Mouse (Mus musculus) neural tube, embryonic 13.5 days (tissue): Measurements from ENCODE around the gene Mcl1. TPM values are rescaled to one million over a fixed set of nuclear protein-coding genes. Genes with fewer than 3 reads are reported as not detected.
A peak's percentile ranks its signal among the peaks of the same experiment; 100 is the strongest.
"Not testable (repeated sequence)": the region's sequence is repeated elsewhere in the genome, so short reads cannot be mapped to it uniquely, and the experiment has no call there.

Experiments
- ATAC-seq: fragments of 200-750 bp; cut with Nextera tagmentation; 2 replicates; pipeline ENCODE4 v1.8.0; 2017; ENCODE audit warnings: low read depth, mild to moderate bottlenecking, moderate TSS enrichment, moderate library complexity
- H3K27ac ChIP-seq: fragments of 300-500 bp; sonication (generic); replicated peaks from 2 replicates; pipeline ENCODE4 v1.5.1; 2015; ENCODE audit warnings: moderate library complexity, mild to moderate bottlenecking, inconsistent platforms
- H3K27me3 ChIP-seq: fragments of 300-500 bp; sonication (generic); 2 replicates; pipeline ENCODE4 v1.6.1; 2015; ENCODE audit warnings: mild to moderate bottlenecking, inconsistent platforms
- H3K36me3 ChIP-seq: fragments of 300-500 bp; sonication (generic); 2 replicates; pipeline ENCODE4 v1.6.1; 2015; ENCODE audit warnings: mild to moderate bottlenecking, inconsistent platforms
- H3K4me1 ChIP-seq: fragments of 300-500 bp; sonication (generic); replicated peaks from 2 replicates; pipeline ENCODE4 v1.6.1; 2015; ENCODE audit warnings: inconsistent platforms
- H3K4me2 ChIP-seq: fragments of 300-500 bp; sonication (generic); 2 replicates; pipeline ENCODE4 v1.6.1; 2015; ENCODE audit warnings: inconsistent platforms, mild to moderate bottlenecking, moderate library complexity
- H3K4me3 ChIP-seq: fragments of 300-500 bp; sonication (generic); 2 replicates; pipeline ENCODE4 v1.5.1; 2015; ENCODE audit warnings: mild to moderate bottlenecking, inconsistent platforms
- H3K9ac ChIP-seq: fragments of 300-500 bp; sonication (generic); 2 replicates; pipeline ENCODE4 v1.6.1; 2015; ENCODE audit warnings: moderate library complexity, mild to moderate bottlenecking, inconsistent platforms
- H3K9me3 ChIP-seq: fragments of 300-500 bp; sonication (generic); 2 replicates; pipeline ENCODE4 v1.6.1; 2016; ENCODE audit warnings: inconsistent platforms
- WGBS: fragments of 180-500 bp; shearing (Covaris S2); methylation state at CpG from one replicate; pipeline ENCODE4 v1.1.7; 2015; 5-methylcytosine and 5-hydroxymethylcytosine counted together
- polyA plus RNA-seq: library from polyadenylated mRNA; unstranded; fragments of >200 nt; fragmentation: Nextera tagmentation; extraction: Ambion mirVana; gene quantifications from 2 replicates; pipeline ENCODE4 v1.2.1, GENCODE M21; 2015

Mcl1 gene
- polyA plus RNA-seq, 1 experiment from 2014 or later, result 57.1 TPM

GRCm38 (mm10) chr3:95662724-95663449 lies 4.3 kb downstream of the Mcl1 start:
- Histone ChIP-seq H3K9me3 (no peaks in the 10 kb centered on the region), H3K36me3 (peaks cover 56% of the 10 kb centered on the region), H3K4me1 (peaks cover 75% of the 10 kb centered on the region), H3K27me3 (no peaks in the 10 kb centered on the region), H3K4me2 (peak overlapping the region; percentile 93), H3K9ac (no peak overlapping the region), H3K27ac (no peak overlapping the region), H3K4me3 (no peak overlapping the region)
- 81% methylated on average over 7 of the region's 7 CpGs for WGBS
- no peak for ATAC-seq

- no peak overlapping the region for H3K4me2 ChIP-seq
- H3K4me3 ChIP-seq, result no peak overlapping the region
- H3K9ac ChIP-seq, result no peak overlapping the region
- H3K27me3 ChIP-seq, result no peaks in the 10 kb centered on the region
- peaks cover 56% of the 10 kb centered on the region for H3K36me3 ChIP-seq
- ATAC-seq, result no peak
- H3K9me3 ChIP-seq, result no peaks in the 10 kb centered on the region
- no peak overlapping the region for H3K27ac ChIP-seq
- peaks cover 78% of the 10 kb centered on the region for H3K4me1 ChIP-seq
- WGBS, result 78% methylated on average over 2 of the region's 2 CpGs
Measured at GRCm38 (mm10) chr3:95663486-95663885, 4.9 kb downstream of the Mcl1 start.

GRCm38 (mm10) chr3:95663969-95664608 lies 5.5 kb downstream of the Mcl1 start:
- H3K9me3 ChIP-seq, result no peaks in the 10 kb centered on the region
- 89% methylated on average over 3 of the region's 3 CpGs for WGBS
- H3K4me1 ChIP-seq, result peaks cover 83% of the 10 kb centered on the region
- H3K36me3 ChIP-seq, result peaks cover 56% of the 10 kb centered on the region
- H3K27ac ChIP-seq, result no peak overlapping the region
- H3K27me3 ChIP-seq, result no peaks in the 10 kb centered on the region
- no peak overlapping the region for H3K4me3 ChIP-seq
- no peak overlapping the region for H3K9ac ChIP-seq
- H3K4me2 ChIP-seq, result no peak overlapping the region
- ATAC-seq, result no peak

GRCm38 (mm10) chr3:95664940-95665352 lies 6.4 kb downstream of the Mcl1 start:
- Histone ChIP-seq H3K36me3 (peaks cover 61% of the 10 kb centered on the region), H3K4me1 (peaks cover 83% of the 10 kb centered on the region), H3K4me2 (no peak overlapping the region)

GRCm38 (mm10) chr3:95666124-95666844 lies 7.7 kb downstream of the Mcl1 start:
- 76% methylated on average over 6 of the region's 6 CpGs for WGBS
- H3K4me3 ChIP-seq, result no peak overlapping the region

More at GRCm38 (mm10) chr3:95664940-95665352, 6.4 kb downstream of the Mcl1 start:
- no peak for ATAC-seq
- Histone ChIP-seq H3K9me3 (no peaks in the 10 kb centered on the region), H3K27ac (no peak overlapping the region), H3K27me3 (no peaks in the 10 kb centered on the region), H3K9ac (no peak overlapping the region), H3K4me3 (no peak overlapping the region)
- 87% methylated on average over 4 of the region's 4 CpGs for WGBS

GRCm38 (mm10) chr3:95667521-95667920 lies 8.9 kb downstream of the Mcl1 start:
- 54% methylated on average over 4 of the region's 4 CpGs for WGBS
- Histone ChIP-seq H3K9me3 (no peaks in the 10 kb centered on the region), H3K4me1 (peaks cover 63% of the 10 kb centered on the region), H3K4me2 (peak overlapping the region; percentile 17), H3K27me3 (no peaks in the 10 kb centered on the region), H3K9ac (peak overlapping the region; percentile 44), H3K4me3 (no peak overlapping the region), H3K36me3 (peaks cover 49% of the 10 kb centered on the region), H3K27ac (peak overlapping the region; percentile 82)
- ATAC-seq, result 0 out of 2 replicates have a peak, but pooled peaks have one; percentile 13

More at GRCm38 (mm10) chr3:95666124-95666844, 7.7 kb downstream of the Mcl1 start:
- peaks cover 70% of the 10 kb centered on the region for H3K4me1 ChIP-seq
- H3K27ac ChIP-seq, result no peak overlapping the region
- no peak for ATAC-seq
- H3K4me2 ChIP-seq, result no peak overlapping the region
- no peak overlapping the region for H3K9ac ChIP-seq
- no peaks in the 10 kb centered on the region for H3K27me3 ChIP-seq
- H3K36me3 ChIP-seq, result peaks cover 55% of the 10 kb centered on the region
- H3K9me3 ChIP-seq, result no peaks in the 10 kb centered on the region

- peak overlapping the region; percentile 44; the same call in 1 of the 2 replicates for H3K9ac ChIP-seq
- H3K4me1 ChIP-seq, result peaks cover 63% of the 10 kb centered on the region
- peak; percentile 45; the same call in 1 of the 2 replicates for ATAC-seq
- WGBS, result 34% methylated on average over 7 of the region's 7 CpGs
- H3K9me3 ChIP-seq, result no peaks in the 10 kb centered on the region
- H3K4me2 ChIP-seq, result peak overlapping the region; percentile 17
- H3K36me3 ChIP-seq, result peaks cover 45% of the 10 kb centered on the region
- H3K4me3 ChIP-seq, result no peak overlapping the region
- no peaks in the 10 kb centered on the region for H3K27me3 ChIP-seq
- peak overlapping the region; percentile 82 for H3K27ac ChIP-seq
Measured at GRCm38 (mm10) chr3:95668026-95668425, 9.4 kb downstream of the Mcl1 start.

- ATAC-seq, result no peak
- no peaks in the 10 kb centered on the region for H3K27me3 ChIP-seq
- H3K9ac ChIP-seq, result no peak overlapping the region
- peaks cover 63% of the 10 kb centered on the region for H3K4me1 ChIP-seq
- no peak overlapping the region for H3K4me3 ChIP-seq
- H3K27ac ChIP-seq, result peak overlapping the region; percentile 82
- H3K9me3 ChIP-seq, result no peaks in the 10 kb centered on the region
- 82% methylated on average over 7 of the region's 7 CpGs for WGBS
- peaks cover 45% of the 10 kb centered on the region for H3K36me3 ChIP-seq
- no peak overlapping the region for H3K4me2 ChIP-seq
Measured at GRCm38 (mm10) chr3:95668589-95669308, 10.2 kb downstream of the Mcl1 start.

- no peak overlapping the region for H3K27ac ChIP-seq
- no peaks in the 10 kb centered on the region for H3K27me3 ChIP-seq
- no peak overlapping the region for H3K9ac ChIP-seq
- no peak overlapping the region for H3K4me3 ChIP-seq
- no peaks in the 10 kb centered on the region for H3K9me3 ChIP-seq
- no peak for ATAC-seq
- H3K4me2 ChIP-seq, result no peak overlapping the region
- 92% methylated on average over 3 of the region's 3 CpGs for WGBS
- peaks cover 63% of the 10 kb centered on the region for H3K4me1 ChIP-seq
- peaks cover 43% of the 10 kb centered on the region for H3K36me3 ChIP-seq
Measured at GRCm38 (mm10) chr3:95669309-95669665, 10.7 kb downstream of the Mcl1 start.

- H3K9me3 ChIP-seq, H3K9ac ChIP-seq, H3K4me2 ChIP-seq, ATAC-seq, H3K27ac ChIP-seq, H3K4me3 ChIP-seq, H3K27me3 ChIP-seq: not testable (repeated sequence)
- Histone ChIP-seq H3K36me3 (peaks cover 32% of the 10 kb centered on the region), H3K4me1 (peaks cover 64% of the 10 kb centered on the region)
- WGBS, result 95% methylated on average over 3 of the region's 3 CpGs
Measured at GRCm38 (mm10) chr3:95670419-95670818, 11.8 kb downstream of the Mcl1 start.

- H3K27ac ChIP-seq, result no peak overlapping the region
- no peaks in the 10 kb centered on the region for H3K27me3 ChIP-seq
- H3K9ac ChIP-seq, result no peak overlapping the region
- H3K36me3 ChIP-seq, result peaks cover 27% of the 10 kb centered on the region
- peaks cover 63% of the 10 kb centered on the region for H3K4me1 ChIP-seq
- H3K4me2 ChIP-seq, result no peak overlapping the region
- WGBS, result 94% methylated on average over 5 of the region's 5 CpGs
- no peaks in the 10 kb centered on the region for H3K9me3 ChIP-seq
- no peak for ATAC-seq
- no peak overlapping the region for H3K4me3 ChIP-seq
Measured at GRCm38 (mm10) chr3:95671201-95671600, 12.6 kb downstream of the Mcl1 start.
